Mouse (Mus musculus) testis, adult 2 months (tissue): Measurements from ENCODE around the gene Pgs1. TPM values are rescaled to one million over a fixed set of nuclear protein-coding genes. Genes with fewer than 3 reads are reported as not detected.

Experiments used
- H3K27ac ChIP-seq: fragments of 200-500 bp; 2 replicates; pipeline ENCODE4 v1.5.1; 2012; ENCODE audit warnings: low read depth, low read length; ENCODE audit not compliant: control insufficient read depth, insufficient read depth
- H3K27me3 ChIP-seq: fragments of 200-500 bp; 2 replicates; pipeline ENCODE4 v1.6.1; 2012; ENCODE audit warnings: mild to moderate bottlenecking, low read length, moderate library complexity; ENCODE audit not compliant: control insufficient read depth, insufficient read depth
- H3K36me3 ChIP-seq: fragments of 200-500 bp; 2 replicates; pipeline ENCODE4 v1.6.1; 2012; ENCODE audit warnings: mild to moderate bottlenecking, low read length; ENCODE audit not compliant: control insufficient read depth, insufficient read depth
- H3K4me1 ChIP-seq: fragments of 200-500 bp; 2 replicates; pipeline ENCODE4 v1.6.1; 2012; ENCODE audit warnings: low read length; ENCODE audit not compliant: control insufficient read depth, insufficient read depth
- H3K4me3 ChIP-seq: fragments of 200-500 bp; 2 replicates; pipeline ENCODE4 v1.5.1; 2012; ENCODE audit warnings: low read depth, mild to moderate bottlenecking, low read length, moderate library complexity, mixed read lengths; ENCODE audit not compliant: control insufficient read depth
- CTCF ChIP-seq: fragments of 200-500 bp; IDR thresholded peaks from 2 replicates; pipeline ENCODE4 v1.5.1; 2012; ENCODE audit warnings: low read depth, mild to moderate bottlenecking, inconsistent platforms, low read length, moderate library complexity; ENCODE audit not compliant: control insufficient read depth, insufficient read depth, insufficient replicate concordance
- POLR2A ChIP-seq: fragments of 200-500 bp; IDR thresholded peaks from 2 replicates; pipeline ENCODE4 v1.6.1; 2012; ENCODE audit warnings: low read depth, mild to moderate bottlenecking, inconsistent platforms, low read length, moderate library complexity; ENCODE audit not compliant: control insufficient read depth
- polyA plus RNA-seq: library from polyadenylated mRNA; depleted of rRNA; stranded (reverse); fragments of >200 nt; gene quantifications from 2 replicates; pipeline ENCODE4 v1.2.3, GENCODE M21; 2012

Gene Pgs1
- polyA plus RNA-seq, 1 experiment, result 55.3 TPM

DNA sequence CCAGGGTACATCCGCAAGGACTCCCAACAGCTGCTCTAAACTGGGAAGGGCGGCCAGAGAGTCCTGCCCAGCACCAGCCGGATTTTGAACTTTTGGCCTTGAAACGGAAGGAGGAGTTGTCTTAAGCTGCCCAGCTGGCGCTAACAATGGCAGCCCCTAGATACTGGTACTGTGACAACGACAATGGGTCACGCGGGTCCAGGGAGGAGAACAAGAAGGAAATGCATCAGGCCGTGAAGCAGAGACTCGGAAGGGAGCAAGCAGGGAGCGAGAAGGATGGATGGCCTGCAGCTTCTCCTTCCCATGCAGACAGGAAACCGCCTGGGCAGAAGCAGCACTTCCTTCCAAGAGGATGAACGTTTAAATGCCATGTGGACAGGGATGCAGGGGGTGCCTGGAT, 30.5 kb upstream of the Pgs1 start:
- TF ChIP-seq CTCF, result no peak
- TF ChIP-seq POLR2A, result no peak
- peak overlapping the region; percentile 26 for H3K4me3 ChIP-seq
- H3K36me3 ChIP-seq, result no peaks in the 10 kb centered on the region
- peaks cover 9% of the 10 kb centered on the region for H3K4me1 ChIP-seq
- H3K27me3 ChIP-seq, result no peaks in the 10 kb centered on the region
- H3K27ac ChIP-seq, result no peak overlapping the region

DNA sequence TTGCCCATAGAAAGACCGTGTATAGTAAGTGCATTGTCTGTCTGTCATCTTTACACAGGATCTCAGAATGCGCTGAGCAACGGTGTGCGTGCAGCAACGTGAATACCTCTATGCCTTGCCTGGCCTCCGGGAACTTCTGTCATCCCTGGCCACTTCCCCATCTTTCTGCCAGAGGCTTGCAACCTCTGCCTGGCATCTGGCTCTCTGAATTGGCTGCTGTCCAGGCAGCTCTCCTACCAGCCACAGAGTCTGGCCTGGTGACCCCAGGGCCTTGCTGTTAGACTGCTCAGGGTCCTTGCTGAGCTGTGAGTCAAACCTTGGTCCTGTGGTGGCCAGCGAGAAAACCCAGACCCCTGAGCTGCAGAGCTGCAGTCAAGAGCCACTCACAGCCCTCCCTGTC, 27.9 kb upstream of the Pgs1 start:
- TF ChIP-seq CTCF (no peak), POLR2A (no peak)
- Histone ChIP-seq H3K4me1 (peaks cover 12% of the 10 kb centered on the region), H3K27me3 (no peaks in the 10 kb centered on the region), H3K36me3 (no peaks in the 10 kb centered on the region), H3K27ac (no peak overlapping the region), H3K4me3 (no peak overlapping the region)

DNA sequence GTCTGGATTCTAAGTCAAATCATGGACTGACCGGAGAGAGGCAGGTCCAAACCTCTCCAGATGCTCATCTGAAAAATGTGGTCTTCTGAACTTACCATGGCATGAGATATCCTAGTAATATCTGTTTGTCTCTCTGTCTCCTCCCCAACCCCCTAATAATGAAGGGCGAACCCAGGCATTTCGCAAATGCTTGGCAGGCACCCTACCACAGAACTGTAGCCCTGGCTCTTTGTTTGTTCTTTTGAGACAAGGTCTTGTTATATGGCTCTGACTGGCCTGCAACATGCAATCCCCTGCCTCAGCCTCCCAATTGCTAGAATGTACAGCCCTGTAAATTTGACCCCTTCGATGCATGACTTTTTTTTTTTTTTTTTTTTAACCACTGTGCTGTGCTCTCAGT, 26.9 kb upstream of the Pgs1 start:
- H3K27me3 ChIP-seq, result no peaks in the 10 kb centered on the region
- no peak for TF ChIP-seq CTCF
- TF ChIP-seq POLR2A, result no peak

DNA sequence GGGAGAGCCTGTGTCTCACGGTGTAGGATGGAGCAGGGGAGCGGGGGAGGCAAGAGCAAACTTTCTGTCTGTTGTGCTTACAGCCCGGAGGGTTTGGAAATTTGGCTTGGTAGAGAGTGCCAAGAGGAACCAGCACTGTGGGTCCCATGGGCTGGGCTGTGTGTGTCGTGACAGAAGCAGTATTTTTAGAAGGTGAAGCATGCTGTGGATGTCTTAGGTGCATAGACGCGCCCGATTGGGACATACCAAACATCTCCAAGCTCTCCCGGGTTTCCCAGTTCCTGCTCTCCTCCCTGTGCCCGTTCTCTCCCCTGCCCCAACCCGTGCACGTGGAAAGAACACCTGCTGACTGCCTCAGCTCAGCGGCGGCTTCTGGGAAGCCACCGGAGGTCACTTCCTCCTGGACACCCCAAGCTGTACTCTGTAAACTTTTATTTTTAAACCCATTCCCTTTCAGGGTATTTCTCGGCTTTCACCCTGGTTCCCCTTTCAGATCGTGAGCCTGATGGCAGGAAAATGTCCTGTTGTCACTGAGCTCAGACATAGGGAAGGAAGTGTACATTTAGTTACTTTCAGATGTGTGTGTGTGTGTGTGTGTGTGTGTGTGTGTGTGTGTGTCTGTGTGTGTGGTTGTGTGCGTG, 26.2 kb upstream of the Pgs1 start:
- H3K27ac ChIP-seq, result peak overlapping the region; percentile 26; the same call in 1 of the 2 replicates

More for the DNA sequence above, 26.9 kb upstream of the Pgs1 start:
- no peak overlapping the region for H3K4me3 ChIP-seq
- H3K36me3 ChIP-seq, result no peaks in the 10 kb centered on the region
- H3K4me1 ChIP-seq, result peaks cover 17% of the 10 kb centered on the region
- H3K27ac ChIP-seq, result no peak overlapping the region

DNA sequence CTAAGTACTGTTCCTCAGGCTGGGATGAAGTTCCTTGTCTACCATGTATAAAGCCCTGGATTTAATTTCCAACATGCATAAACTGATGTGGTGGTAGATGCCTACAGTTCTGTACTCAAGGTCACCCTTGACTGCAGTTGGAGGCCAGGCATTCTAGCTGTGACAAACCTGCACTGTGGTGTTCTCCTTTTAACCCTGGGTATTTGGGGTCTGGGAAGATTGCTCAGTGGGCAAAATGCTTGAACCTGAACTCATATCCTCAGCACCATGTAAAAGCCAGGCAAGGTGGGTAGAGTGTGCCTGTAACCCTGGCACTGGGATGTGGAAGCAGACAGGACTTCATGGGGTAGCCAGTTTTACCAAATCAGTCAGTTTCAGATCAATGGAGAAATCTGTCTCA, 25.5 kb upstream of the Pgs1 start:
- peaks cover 17% of the 10 kb centered on the region for H3K4me1 ChIP-seq

More for the DNA sequence above, 26.2 kb upstream of the Pgs1 start:
- H3K36me3 ChIP-seq, result no peaks in the 10 kb centered on the region
- no peak overlapping the region for H3K4me3 ChIP-seq
- H3K4me1 ChIP-seq, result peaks cover 17% of the 10 kb centered on the region
- TF ChIP-seq POLR2A (no peak), CTCF (no peak)
- H3K27me3 ChIP-seq, result no peaks in the 10 kb centered on the region

DNA sequence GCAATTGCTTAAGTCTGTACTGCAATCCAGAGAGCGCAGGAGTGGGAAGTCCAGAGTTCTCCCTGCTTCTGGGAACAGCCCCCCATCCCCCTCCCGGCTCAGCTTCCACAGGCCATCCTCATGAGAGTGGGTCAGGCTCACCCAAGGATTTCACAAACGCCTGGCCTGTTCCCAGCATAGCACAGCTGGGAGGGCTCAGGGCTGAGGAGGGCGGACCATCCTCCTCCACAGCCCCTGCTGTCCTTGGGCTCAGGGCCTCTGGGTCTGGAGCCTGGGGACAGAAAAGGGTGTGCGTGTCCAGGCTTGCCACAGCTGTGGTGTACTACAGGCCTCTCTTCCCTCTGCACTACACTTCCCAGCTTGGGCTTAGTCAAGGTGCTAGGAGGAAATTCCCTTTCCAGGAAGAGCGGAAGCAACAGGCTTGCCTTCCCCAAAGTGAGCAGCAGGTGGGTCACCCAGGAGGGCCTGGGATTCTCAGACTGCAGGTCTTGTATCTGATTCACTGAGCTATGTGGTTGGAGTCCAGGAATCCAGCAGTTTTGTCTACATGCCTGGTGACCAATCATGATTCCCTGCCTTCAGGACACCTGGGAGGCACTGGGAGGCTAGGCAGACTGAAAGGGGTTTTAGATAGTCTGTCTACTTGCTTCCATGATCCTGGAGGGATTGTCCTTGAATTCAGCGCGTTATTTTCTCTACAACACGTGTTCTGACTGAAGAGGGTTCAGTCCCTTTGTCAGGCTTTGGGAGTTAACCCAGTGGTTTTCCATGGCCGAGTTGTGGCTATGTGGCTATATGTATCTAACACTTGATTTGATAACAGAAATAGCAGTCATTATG, 23.6 kb upstream of the Pgs1 start:
- no peaks in the 10 kb centered on the region for H3K27me3 ChIP-seq
- H3K4me1 ChIP-seq, result peaks cover 15% of the 10 kb centered on the region
- TF ChIP-seq POLR2A (no peak), CTCF (no peak)
- H3K36me3 ChIP-seq, result no peaks in the 10 kb centered on the region
- peak overlapping the region; percentile 88 for H3K4me3 ChIP-seq
- peak overlapping the region; percentile 78 for H3K27ac ChIP-seq

More for the DNA sequence above, 25.5 kb upstream of the Pgs1 start:
- no peaks in the 10 kb centered on the region for H3K27me3 ChIP-seq
- TF ChIP-seq POLR2A (no peak), CTCF (no peak)
- no peak overlapping the region; the same call in 1 of the 2 replicates for H3K27ac ChIP-seq
- H3K36me3 ChIP-seq, result no peaks in the 10 kb centered on the region
- no peak overlapping the region for H3K4me3 ChIP-seq

DNA sequence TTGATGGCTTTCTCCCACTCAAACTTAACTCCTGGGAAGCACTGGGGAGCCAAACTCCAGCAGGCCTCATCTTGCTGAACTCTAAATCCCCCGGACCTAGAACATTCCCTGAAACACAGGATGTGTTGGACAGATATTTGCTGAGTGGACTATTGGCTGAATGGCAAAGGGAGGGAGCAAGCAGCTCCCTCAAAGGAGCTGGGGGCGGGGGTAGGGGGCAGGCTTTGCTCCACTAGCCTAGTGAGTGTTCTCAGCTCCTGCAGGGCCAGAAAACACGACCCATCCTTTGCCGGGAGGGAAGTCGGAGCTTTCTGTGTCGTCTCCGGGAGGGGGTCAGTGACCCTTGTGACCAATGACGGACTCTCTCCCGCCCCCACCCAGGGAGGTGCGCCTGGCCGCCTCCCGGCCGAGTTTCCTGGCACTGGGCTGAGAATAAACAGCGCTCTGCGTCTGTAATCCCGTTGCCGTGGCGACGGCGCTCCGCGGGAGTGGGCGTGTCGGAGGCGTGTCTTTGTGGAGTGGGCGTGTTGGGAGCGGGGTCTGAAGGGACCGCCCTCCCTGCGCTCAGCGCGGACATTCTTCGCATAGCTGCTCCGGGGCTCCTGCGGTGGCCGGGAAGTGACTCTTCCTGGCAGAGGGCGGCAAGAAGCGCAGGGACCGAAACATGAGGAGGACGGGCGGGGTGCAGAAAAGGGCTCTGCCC, 22.9 kb upstream of the Pgs1 start:
- Histone ChIP-seq H3K4me1 (peaks cover 18% of the 10 kb centered on the region), H3K27me3 (no peaks in the 10 kb centered on the region)

More for the DNA sequence above, 22.9 kb upstream of the Pgs1 start:
- no peaks in the 10 kb centered on the region for H3K36me3 ChIP-seq
- peak overlapping the region; percentile 88 for H3K4me3 ChIP-seq
- TF ChIP-seq POLR2A (peak; percentile 94), CTCF (no peak)
- peak overlapping the region; percentile 78 for H3K27ac ChIP-seq
